Mouse (Mus musculus) T-helper 17 cell (primary cell): ENCODE data around the gene Cwf19l1.
"Not testable (repeated sequence)": the region's sequence is repeated elsewhere in the genome, so short reads cannot be mapped to it uniquely, and the experiment has no call there.

Experiments
- in situ Hi-C, 2 experiments: fragments of 300-600 bp; cut with MboI, MseI; formaldehyde crosslinking; loops; 1 replicate in 1 of 2; 2 replicates in 1 of 2; pipeline ENCODE4 v1.15.1; 2025; ENCODE audit warnings: high pct_unique_total_duplicates in 2 of 2

The Cwf19l1 gene

GRCm38 (mm10) chr19:44135072-44135959 is at the start of gene Cwf19l1:
Gene Cwf19l1, minus strand, starts transcription at chr19:44135876.
- in situ Hi-C loops: no loop called here

GRCm38 (mm10) chr19:44183968-44184367 is 48.3 kb upstream of the Cwf19l1 start:
- in situ Hi-C loops: no loop called here

- in situ Hi-C loops: no loop called here
Observed at GRCm38 (mm10) chr19:44180502-44180901, 44.8 kb upstream of the Cwf19l1 start.

GRCm38 (mm10) chr19:44176741-44177140 is 41.1 kb upstream of the Cwf19l1 start:
- in situ Hi-C loops: no loop called here

GRCm38 (mm10) chr19:44174835-44175234 is 39.2 kb upstream of the Cwf19l1 start:
- in situ Hi-C loops: no loop called here

- in situ Hi-C loops: no loop called here
Observed at GRCm38 (mm10) chr19:44161515-44161914, 25.8 kb upstream of the Cwf19l1 start.

GRCm38 (mm10) chr19:44159386-44159785 is 23.7 kb upstream of the Cwf19l1 start:
- in situ Hi-C loops: no loop called here

- in situ Hi-C loops: no loop called here
Observed at GRCm38 (mm10) chr19:44157005-44157404, 21.3 kb upstream of the Cwf19l1 start.

GRCm38 (mm10) chr19:44153781-44154180 is 18.1 kb upstream of the Cwf19l1 start:
- in situ Hi-C loops: no loop called here

- in situ Hi-C loops: no loop called here
Observed at GRCm38 (mm10) chr19:44148991-44149390, 13.3 kb upstream of the Cwf19l1 start.

GRCm38 (mm10) chr19:44148345-44148744 is 12.7 kb upstream of the Cwf19l1 start:
- in situ Hi-C loops: no loop called here

GRCm38 (mm10) chr19:44146951-44147350 is 11.3 kb upstream of the Cwf19l1 start:
- in situ Hi-C loops: no loop called here

GRCm38 (mm10) chr19:44146568-44146879 is 10.8 kb upstream of the Cwf19l1 start:
- in situ Hi-C loops: no loop called here

- in situ Hi-C loops: no loop called here
Observed at GRCm38 (mm10) chr19:44145702-44146567, 10.3 kb upstream of the Cwf19l1 start, which contains the start of gene Bloc1s2. Gene Bloc1s2, minus strand, starts transcription at chr19:44146446.

GRCm38 (mm10) chr19:44144366-44144765 is 8.7 kb upstream of the Cwf19l1 start:
- in situ Hi-C loops: no loop called here

- in situ Hi-C loops: no loop called here
Observed at GRCm38 (mm10) chr19:44135960-44136485, 347 bp upstream of the Cwf19l1 start.

- in situ Hi-C loops: no loop called here
Observed at GRCm38 (mm10) chr19:44132917-44133316, 2.8 kb downstream of the Cwf19l1 start.

GRCm38 (mm10) chr19:44128560-44128959 is 7.1 kb downstream of the Cwf19l1 start:
- in situ Hi-C loops: no loop called here

GRCm38 (mm10) chr19:44127729-44128497 is 7.8 kb downstream of the Cwf19l1 start:
- in situ Hi-C loops: no loop called here

- in situ Hi-C loops: no loop called here
Observed at GRCm38 (mm10) chr19:44121137-44121536, 14.5 kb downstream of the Cwf19l1 start.

GRCm38 (mm10) chr19:44120686-44121085 is 15.0 kb downstream of the Cwf19l1 start:
- in situ Hi-C loops: not testable (repeated sequence)
